Mouse (Mus musculus) embryonic facial prominence, embryonic 14.5 days (tissue): ENCODE results near the gene Ap1g1. TPM values are rescaled to one million over a fixed set of nuclear protein-coding genes. Genes with fewer than 3 reads are reported as not detected.

Experiments
- ATAC-seq: fragments of 200-750 bp; cut with Nextera tagmentation; 2 replicates; pipeline ENCODE4 v1.8.0; 2017; ENCODE audit warnings: low read depth, moderate number of reproducible peaks, moderate TSS enrichment
- DNase-seq: peaks from one replicate; pipeline ENCODE4 v3.0.0-alpha.2; 2015; ENCODE audit warnings: low spot score
- H3K27ac ChIP-seq: fragments of 300-500 bp; sonication (generic); replicated peaks from 2 replicates; pipeline ENCODE4 v1.5.1; 2014; ENCODE audit warnings: low read depth, mild to moderate bottlenecking, low read length, moderate library complexity
- H3K27me3 ChIP-seq: fragments of 300-500 bp; sonication (generic); replicated peaks from 2 replicates; pipeline ENCODE4 v1.6.1; 2014; ENCODE audit warnings: low read length; ENCODE audit not compliant: control insufficient read depth, insufficient read depth
- H3K36me3 ChIP-seq: fragments of 300-500 bp; sonication (generic); 2 replicates; pipeline ENCODE4 v1.6.1; 2014; ENCODE audit warnings: low read length, mixed read lengths; ENCODE audit not compliant: control insufficient read depth, insufficient read depth
- H3K4me1 ChIP-seq: fragments of 300-500 bp; sonication (generic); 2 replicates; pipeline ENCODE4 v1.6.1; 2014; ENCODE audit warnings: antibody characterized with exemption, low read length; ENCODE audit not compliant: control insufficient read depth, insufficient read depth
- H3K4me2 ChIP-seq: fragments of 300-500 bp; sonication (generic); 2 replicates; pipeline ENCODE4 v1.6.1; 2014; ENCODE audit warnings: low read depth, mild to moderate bottlenecking, low read length, moderate library complexity, mixed read lengths
- H3K4me3 ChIP-seq: fragments of 300-500 bp; sonication (generic); 2 replicates; pipeline ENCODE4 v1.5.1; 2014; ENCODE audit warnings: low read depth, mild to moderate bottlenecking, low read length
- H3K9ac ChIP-seq: fragments of 300-500 bp; sonication (generic); 2 replicates; pipeline ENCODE4 v1.6.1; 2014; ENCODE audit warnings: low read depth, mild to moderate bottlenecking, low read length, moderate library complexity, mixed read lengths
- H3K9me3 ChIP-seq: fragments of 300-500 bp; sonication (generic); 2 replicates; pipeline ENCODE4 v1.6.1; 2016; ENCODE audit warnings: low read length; ENCODE audit not compliant: control insufficient read depth
- WGBS: fragments of 180-500 bp; shearing (Covaris S2); extraction: QIAGEN DNeasy Blood & Tissue Kit; methylation state at CpG from one replicate; pipeline ENCODE4 v1.1.7; 2014; 5-methylcytosine and 5-hydroxymethylcytosine counted together
- polyA plus RNA-seq: library from polyadenylated mRNA; unstranded; fragments of >200 nt; fragmentation: Nextera tagmentation; extraction: Ambion mirVana; gene quantifications from 2 replicates; pipeline ENCODE4 v1.2.1, GENCODE M21; 2014

Gene Ap1g1
- polyA plus RNA-seq, 1 experiment from 2014 or later = 38.4 TPM

- ATAC-seq (no peak), DNase-seq (no peak)
- Histone ChIP-seq H3K27me3 (0 out of 2 replicates have a peak, but pooled peaks cover 2% of the 10 kb centered on the region), H3K27ac (no peak overlapping the region), H3K4me1 (no peaks in the 10 kb centered on the region), H3K36me3 (no peaks in the 10 kb centered on the region), H3K4me2 (no peak overlapping the region), H3K9me3 (no peaks in the 10 kb centered on the region), H3K9ac (no peak overlapping the region), H3K4me3 (no peak overlapping the region)
- WGBS = 48% methylated on average over 3 of the region's 3 CpGs
Measured at GRCm38 (mm10) chr8:109773154-109773553, 5.2 kb upstream of the Ap1g1 start.

GRCm38 (mm10) chr8:109777851-109778250 is 503 bp upstream of the Ap1g1 start:
- no peak for ATAC-seq

DNA sequence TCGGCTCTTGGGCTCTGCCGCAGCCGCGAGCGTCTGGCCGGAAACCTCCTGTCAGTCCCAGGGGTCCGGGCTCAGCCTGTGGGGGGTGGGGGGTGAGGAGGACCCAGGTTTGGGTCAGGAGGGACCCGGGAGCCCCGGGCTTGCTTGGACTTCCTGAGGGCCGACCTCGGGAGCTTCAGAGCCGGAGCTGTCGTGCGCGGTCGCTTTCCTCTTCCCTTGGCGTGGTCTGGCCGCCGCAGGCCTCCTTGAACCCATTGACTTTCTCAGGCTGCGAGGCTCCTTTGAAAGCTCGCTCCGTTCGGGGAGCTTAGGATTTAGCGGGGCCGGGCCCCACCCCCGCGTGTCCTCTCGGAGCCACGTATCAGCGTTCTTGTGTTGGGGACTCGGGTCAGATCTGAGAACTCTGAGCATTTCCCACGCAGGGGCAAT is 653 bp downstream of the Ap1g1 start:
- Histone ChIP-seq H3K4me3 (peak overlapping the region; percentile 98), H3K4me1 (peaks cover 10% of the 10 kb centered on the region), H3K36me3 (no peaks in the 10 kb centered on the region), H3K9ac (peak overlapping the region; percentile 97), H3K4me2 (peak overlapping the region; percentile 89), H3K9me3 (no peaks in the 10 kb centered on the region), H3K27ac (peak overlapping the region; percentile 98), H3K27me3 (no peaks in the 10 kb centered on the region)
- DNase-seq (peak; percentile 45), ATAC-seq (peak; percentile 38)
- 0% methylated on average over 16 of the region's 32 CpGs for WGBS

More at GRCm38 (mm10) chr8:109777851-109778250, 503 bp upstream of the Ap1g1 start:
- Histone ChIP-seq H3K4me3 (peak overlapping the region; percentile 98), H3K4me1 (peaks cover 10% of the 10 kb centered on the region), H3K4me2 (peak overlapping the region; percentile 89), H3K9me3 (no peaks in the 10 kb centered on the region), H3K27me3 (0 out of 2 replicates have a peak, but pooled peaks cover 2% of the 10 kb centered on the region), H3K27ac (no peak overlapping the region), H3K9ac (peak overlapping the region; percentile 97; the same call in 1 of the 2 replicates), H3K36me3 (no peaks in the 10 kb centered on the region)
- DNase-seq = no peak
- 20% methylated on average over 5 of the region's 5 CpGs for WGBS

GRCm38 (mm10) chr8:109779431-109780228 is 1.3 kb downstream of the Ap1g1 start:
- ATAC-seq (no peak), DNase-seq (peak; percentile 8)
- H3K4me2 ChIP-seq = peak overlapping the region; percentile 89
- peaks cover 10% of the 10 kb centered on the region for H3K4me1 ChIP-seq
- H3K27ac ChIP-seq = peak overlapping the region; percentile 98
- H3K27me3 ChIP-seq = no peaks in the 10 kb centered on the region
- peak overlapping the region; percentile 98 for H3K4me3 ChIP-seq
- 18% methylated on average over 23 of the region's 24 CpGs for WGBS
- no peaks in the 10 kb centered on the region for H3K36me3 ChIP-seq
- peak overlapping the region; percentile 97 for H3K9ac ChIP-seq
- H3K9me3 ChIP-seq = no peaks in the 10 kb centered on the region

GRCm38 (mm10) chr8:109780548-109780947 is 2.2 kb downstream of the Ap1g1 start:
- H3K4me3 ChIP-seq = peak overlapping the region; percentile 98; the same call in 1 of the 2 replicates
- 64% methylated on average over 4 of the region's 4 CpGs for WGBS
- no peak overlapping the region for H3K27ac ChIP-seq
- no peaks in the 10 kb centered on the region for H3K36me3 ChIP-seq
- no peak for DNase-seq
- H3K4me1 ChIP-seq = peaks cover 10% of the 10 kb centered on the region
- H3K4me2 ChIP-seq = peak overlapping the region; percentile 89
- no peak for ATAC-seq
- H3K9ac ChIP-seq = no peak overlapping the region
- H3K9me3 ChIP-seq = no peaks in the 10 kb centered on the region
- H3K27me3 ChIP-seq = no peaks in the 10 kb centered on the region

DNA sequence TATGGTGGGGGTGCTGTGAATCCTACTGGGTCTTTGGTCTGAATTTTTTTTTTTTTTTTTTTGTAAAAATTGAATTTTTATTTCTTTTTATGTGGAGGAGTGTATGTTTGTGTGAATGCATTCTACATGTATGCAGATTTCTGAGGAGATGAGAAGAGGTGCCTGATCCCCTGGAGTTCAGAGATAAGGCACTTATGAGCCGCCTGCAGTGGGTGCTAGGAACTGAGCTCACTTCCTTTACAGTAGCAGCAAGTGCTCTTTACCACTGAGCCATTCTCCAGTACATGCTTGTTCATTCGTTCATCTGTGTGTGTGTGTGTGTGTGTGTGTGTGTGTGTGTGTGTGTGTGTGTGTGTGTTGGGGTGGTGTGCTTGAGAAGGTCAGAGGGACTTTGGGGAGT is 12.6 kb downstream of the Ap1g1 start:
- Histone ChIP-seq H3K9ac (no peak overlapping the region), H3K27ac (no peak overlapping the region), H3K27me3 (no peaks in the 10 kb centered on the region), H3K9me3 (no peaks in the 10 kb centered on the region), H3K4me3 (no peak overlapping the region), H3K4me2 (no peak overlapping the region), H3K36me3 (no peaks in the 10 kb centered on the region), H3K4me1 (no peaks in the 10 kb centered on the region)
- DNase-seq = no peak
- no peak for ATAC-seq
- 93% methylated on average over 2 of the region's 2 CpGs for WGBS

DNA sequence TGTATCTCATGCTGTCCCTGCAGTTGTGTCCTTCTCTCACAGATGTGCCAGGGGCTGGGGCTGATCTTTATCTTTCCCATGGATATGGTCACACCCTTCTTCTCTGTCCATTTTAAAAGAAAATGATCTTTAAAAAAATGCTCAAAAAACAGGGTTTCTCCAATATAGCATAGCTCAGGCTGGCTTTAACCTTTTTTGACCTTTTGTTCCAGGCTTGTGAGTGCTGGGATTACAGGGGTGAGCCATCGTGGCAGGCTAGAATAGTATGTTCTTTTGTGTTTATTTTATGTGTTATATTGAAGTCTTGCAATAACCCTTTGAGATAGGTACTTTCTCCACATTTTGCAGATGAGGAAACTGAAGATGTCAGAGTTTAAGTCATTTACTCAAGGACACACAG is 16.8 kb downstream of the Ap1g1 start:
- Histone ChIP-seq H3K27ac (no peak overlapping the region), H3K9ac (no peak overlapping the region), H3K36me3 (no peaks in the 10 kb centered on the region), H3K27me3 (no peaks in the 10 kb centered on the region), H3K4me2 (no peak overlapping the region), H3K4me3 (no peak overlapping the region), H3K9me3 (no peaks in the 10 kb centered on the region), H3K4me1 (no peaks in the 10 kb centered on the region; the same call in 1 of the 2 replicates)
- WGBS = 60% methylated on average over 1 of the region's 1 CpGs
- ATAC-seq = no peak
- no peak for DNase-seq

GRCm38 (mm10) chr8:109798721-109799120 is 20.4 kb downstream of the Ap1g1 start:
- Histone ChIP-seq H3K27me3 (no peaks in the 10 kb centered on the region), H3K36me3 (peaks cover 4% of the 10 kb centered on the region; the same call in 1 of the 2 replicates), H3K9me3 (no peaks in the 10 kb centered on the region), H3K4me3 (no peak overlapping the region), H3K4me1 (no peaks in the 10 kb centered on the region; the same call in 1 of the 2 replicates), H3K9ac (no peak overlapping the region), H3K4me2 (no peak overlapping the region), H3K27ac (no peak overlapping the region)
- ATAC-seq (no peak), DNase-seq (no peak)
